Mouse (Mus musculus): ENCODE measurements around the gene Slc46a3.

Slc46a3 gene

GRCm38 (mm10) chr5:147845319-147845718 lies 49.3 kb downstream of the Slc46a3 start:
- DNase-seq (ENCODE audit: low read depth), result no peak

- DNase-seq (ENCODE audit: low read depth), result no peak
These were observed 51.3 kb downstream of the Slc46a3 start for GRCm38 (mm10) chr5:147843340-147843739.

- no peak for DNase-seq (ENCODE audit: low read depth)
These were observed 55.2 kb downstream of the Slc46a3 start for GRCm38 (mm10) chr5:147839418-147839817.

GRCm38 (mm10) chr5:147834841-147835500 lies 59.6 kb downstream of the Slc46a3 start:
- DNase-seq (ENCODE audit: low read depth), result no peak

- no peak for DNase-seq (ENCODE audit: low read depth)
These were observed 61.8 kb downstream of the Slc46a3 start for GRCm38 (mm10) chr5:147832842-147833241.

GRCm38 (mm10) chr5:147828846-147829245 lies 65.8 kb downstream of the Slc46a3 start:
- no peak for DNase-seq (ENCODE audit: low read depth)
